Mouse (Mus musculus) kidney, postnatal 10 days (tissue): Measurements from ENCODE around the gene Rnf227.
"Not testable (repeated sequence)": the region's sequence is repeated elsewhere in the genome, so short reads cannot be mapped to it uniquely, and the experiment has no call there.

Experiments
- DNase-seq: peaks from one replicate; pipeline ENCODE4 v3.0.0; 2021; ENCODE audit warnings: mixed read lengths

Gene Rnf227

GRCm38 (mm10) chr11:69340161-69341131, at the start of gene Rnf227:
Gene Rnf227 (plus strand): TSS chr11:69340461.
- peak; percentile 83 for DNase-seq

GRCm38 (mm10) chr11:69291111-69291510, 49.1 kb upstream of the Rnf227 start:
- no peak for DNase-seq

- no peak for DNase-seq
Observed at GRCm38 (mm10) chr11:69295286-69295685, 45.0 kb upstream of the Rnf227 start.

- no peak for DNase-seq
Observed at GRCm38 (mm10) chr11:69297799-69298198, 42.5 kb upstream of the Rnf227 start.

- no peak for DNase-seq
Observed at GRCm38 (mm10) chr11:69298231-69298630, 42.0 kb upstream of the Rnf227 start.

GRCm38 (mm10) chr11:69302817-69303216, 37.4 kb upstream of the Rnf227 start:
- no peak for DNase-seq

- no peak for DNase-seq
Observed at GRCm38 (mm10) chr11:69305291-69305690, 35.0 kb upstream of the Rnf227 start.

- DNase-seq = no peak
Observed at GRCm38 (mm10) chr11:69306039-69306438, 34.2 kb upstream of the Rnf227 start.

GRCm38 (mm10) chr11:69311266-69311665, 29.0 kb upstream of the Rnf227 start:
- no peak for DNase-seq

- no peak for DNase-seq
Observed at GRCm38 (mm10) chr11:69316361-69316760, 23.9 kb upstream of the Rnf227 start.

- not testable (repeated sequence) for DNase-seq
Observed at GRCm38 (mm10) chr11:69318000-69318399, 22.3 kb upstream of the Rnf227 start.

GRCm38 (mm10) chr11:69321580-69321979, 18.7 kb upstream of the Rnf227 start:
- no peak for DNase-seq

- DNase-seq = no peak
Observed at GRCm38 (mm10) chr11:69322010-69322409, 18.3 kb upstream of the Rnf227 start.

- no peak for DNase-seq
Observed at GRCm38 (mm10) chr11:69322693-69323471, 17.4 kb upstream of the Rnf227 start.

GRCm38 (mm10) chr11:69323667-69324111, 16.6 kb upstream of the Rnf227 start, which contains the start of the genes Cntrob and Trappc1:
Gene Cntrob (minus strand): TSS chr11:69323775.
Gene Trappc1 (plus strand): TSS chr11:69323980.
- peak; percentile 99 for DNase-seq

- no peak for DNase-seq
Observed at GRCm38 (mm10) chr11:69324749-69325148, 15.5 kb upstream of the Rnf227 start.

GRCm38 (mm10) chr11:69325628-69326407, 14.4 kb upstream of the Rnf227 start, which contains the start of gene Kcnab3:
Gene Kcnab3 (plus strand): TSS chr11:69326258.
- peak; percentile 93 for DNase-seq

- DNase-seq = peak; percentile 55
Observed at GRCm38 (mm10) chr11:69326408-69327156, 13.7 kb upstream of the Rnf227 start.

- no peak for DNase-seq
Observed at GRCm38 (mm10) chr11:69327157-69327442, 13.2 kb upstream of the Rnf227 start.

GRCm38 (mm10) chr11:69327648-69328047, 12.6 kb upstream of the Rnf227 start:
- no peak for DNase-seq

GRCm38 (mm10) chr11:69328517-69328916, 11.7 kb upstream of the Rnf227 start:
- DNase-seq = no peak

- no peak for DNase-seq
Observed at GRCm38 (mm10) chr11:69331152-69331551, 9.1 kb upstream of the Rnf227 start.
